ENCODE assay signal across 21 mouse cellular contexts in genomic region chr3:60582154-60582553, GRCm38 (mm10).
DNase-seq lines count a peak whose midpoint lies in the region; ATAC-seq and TF ChIP-seq lines count a peak whose summit lies in the region.
"Had no signal": no experiment of that assay in that cellular context is flagged by ENCODE, and none has a peak within 500 bp of the region (broad histone marks: within the 10 kb centered on the region; RNA-seq: fewer than 3 reads in every experiment).

No protein-coding gene starts in this region.

- peaks cover 75% of the 10 kb centered on the region for H3K79me2 ChIP-seq in CH12.LX (replicated peaks; ENCODE audit: control insufficient read depth, extremely low read depth, insufficient read depth, poor library complexity, severe bottlenecking)

- TF ChIP-seq POLR2A in CH12.LX (IDR thresholded peaks at IDR 0.05; ENCODE audit: low read depth, low read length), result no peak

- no peak overlapping the region for H3K4me2 ChIP-seq in CH12.LX (ENCODE audit: insufficient read depth, low read depth, poor library complexity, severe bottlenecking)
- H3K4me2 ChIP-seq: forebrain, embryonic 13.5 days; heart, embryonic 13.5 days; limb, embryonic 15.5 days; lung, embryonic 14.5 days; midbrain, embryonic 13.5 days had no signal

- dilution Hi-C loops in CH12.LX (cut with MboI; ENCODE audit: extremely low pct_ligation_motif_present, extremely low pct_unique_long_range_greater_than_20kb, low sequenced_read_pairs), result no loop called here

- no peak for TF ChIP-seq EP300 in CH12.LX (IDR thresholded peaks at IDR 0.05; ENCODE audit: low read length)

- ATAC-seq in megakaryocyte, adult 5-6 weeks (ENCODE audit: poor library complexity, severe bottlenecking), result 0 out of 2 replicates have a peak, but pooled peaks have one; percentile 19
- ATAC-seq: activated CD4-positive, CD25-positive, alpha-beta regulatory T cell, adult 4 months; forebrain, embryonic 13.5 days; midbrain, embryonic 13.5 days had no signal

- no peaks in the 10 kb centered on the region for H3K27me3 ChIP-seq in CH12.LX (replicated peaks)
- H3K27me3 ChIP-seq: forebrain, embryonic 13.5 days; heart, embryonic 13.5 days; limb, embryonic 15.5 days; midbrain, embryonic 13.5 days had no signal

- H3K36me3 ChIP-seq in CH12.LX (replicated peaks in 1 of 2; ENCODE audit: control insufficient read depth in 1 of 2, insufficient read depth in 1 of 2, low read length in 1 of 2), result peaks cover 2 to 30% of the 10 kb centered on the region in 2 experiments
- H3K36me3 ChIP-seq: heart, embryonic 13.5 days; limb, embryonic 15.5 days; midbrain, embryonic 13.5 days had no signal

- peak; percentile 61 for DNase-seq in gastrocnemius, adult 2 months
- DNase-seq in gastrocnemius, postnatal 10 days, result no peak
- no peak for DNase-seq in layer of hippocampus, adult 2 months (ENCODE audit: low spot score in 2 of 2)
- no peak for DNase-seq in layer of hippocampus, adult 8-10 months (ENCODE audit: low spot score in 2 of 2)
- no peak for DNase-seq in CH12.LX (ENCODE audit: extremely low read depth)
- no peak for DNase-seq in right cerebral cortex, adult 18-20 months
- no peak for DNase-seq in urinary bladder, adult 18-20 months (ENCODE audit: low spot score in 2 of 2)
- DNase-seq: adrenal gland, postnatal 36 days; cerebellum, adult 9-11 months; kidney, adult 8-10 months; lung, embryonic 14.5 days; right cerebral cortex, postnatal 25 days; thymus, postnatal 4 days had no signal

- in situ Hi-C loops in CH12.LX (cut with MboI; ENCODE audit: low pct_ligation_motif_present, low pct_unique_long_range_greater_than_20kb, low sequenced_read_pairs), result no loop called here

- peak overlapping the region; percentile 93 for H3K27ac ChIP-seq in gastrocnemius, adult 2 months
- H3K27ac ChIP-seq in layer of hippocampus, adult 2 months, result peak overlapping the region; percentile 49
- H3K27ac ChIP-seq in CH12.LX (ENCODE audit: insufficient read depth, low read depth), result no peak overlapping the region
- H3K27ac ChIP-seq: forebrain, embryonic 13.5 days; heart, embryonic 13.5 days; hindbrain, postnatal 0 days; limb, embryonic 15.5 days; midbrain, embryonic 13.5 days had no signal

- peak overlapping the region; percentile 29 for H3K4me3 ChIP-seq in gastrocnemius, adult 2 months
- no peak overlapping the region for H3K4me3 ChIP-seq in layer of hippocampus, adult 2 months
- H3K4me3 ChIP-seq in CH12.LX (replicated peaks in 1 of 3; ENCODE audit: low read depth in 2 of 3, low read length in 2 of 3, poor library complexity in 1 of 3), result no peak overlapping the region
- H3K4me3 ChIP-seq: forebrain, embryonic 13.5 days; heart, embryonic 13.5 days; limb, embryonic 15.5 days; midbrain, embryonic 13.5 days had no signal

- intact Hi-C loops in gastrocnemius, adult 2 months (cut with DNase I), result no loop called here

- H3K4me1 ChIP-seq in CH12.LX (ENCODE audit: control insufficient read depth in 1 of 2, insufficient read depth in 2 of 2), result peaks cover 9 to 81% of the 10 kb centered on the region in 2 experiments

- TF ChIP-seq CTCF in gastrocnemius, adult 2 months (IDR thresholded peaks at IDR 0.05), result no peak
- no peak for TF ChIP-seq CTCF in layer of hippocampus, adult 2 months (conservative IDR thresholded peaks at IDR 0.05)
- TF ChIP-seq CTCF in CH12.LX (conservative IDR thresholded peaks at IDR 0.05 in 1 of 2, IDR thresholded peaks at IDR 0.05 in 1 of 2; ENCODE audit: low read depth in 2 of 2, low read length in 2 of 2), result no peak

- no peak overlapping the region for H3K9ac ChIP-seq in CH12.LX (ENCODE audit: insufficient read depth, low read depth)
- H3K9ac ChIP-seq: forebrain, embryonic 13.5 days; limb, embryonic 15.5 days; lung, embryonic 14.5 days; midbrain, embryonic 13.5 days had no signal

- H3K9me3 ChIP-seq in CH12.LX (replicated peaks; ENCODE audit: low read length), result no peaks in the 10 kb centered on the region
- H3K9me3 ChIP-seq: forebrain, embryonic 13.5 days; G1E; heart, embryonic 13.5 days; limb, embryonic 15.5 days; midbrain, embryonic 13.5 days had no signal

- TF ChIP-seq RAD21 in CH12.LX (IDR thresholded peaks at IDR 0.05; ENCODE audit: low read depth, low read length), result no peak

TF ChIP-seq in CH12.LX, 34 proteins besides CTCF, POLR2A, EP300 and RAD21:
- TF ChIP-seq MAZ (IDR thresholded peaks at IDR 0.05; ENCODE audit: low read depth, low read length) (no peak), UBTF (IDR thresholded peaks at IDR 0.05; ENCODE audit: low read depth, low read length) (no peak), MEF2A (IDR thresholded peaks at IDR 0.05; ENCODE audit: borderline replicate concordance, low read depth, low read length) (peak; percentile 70; the same call in 1 of the 2 replicates), E2F4 (IDR thresholded peaks at IDR 0.05; ENCODE audit: insufficient replicate concordance, low read depth, low read length) (no peak), USF1 (IDR thresholded peaks at IDR 0.05; ENCODE audit: low read depth, low read length) (no peak)
